Mouse (Mus musculus): ENCODE measurements around the gene Efhd1. TPM values are rescaled to one million over a fixed set of nuclear protein-coding genes. Genes with fewer than 3 reads are reported as not detected.

Gene Efhd1
- 1 to 10 TPM; 4.8 to 6.3 TPM for total RNA-seq (2021)
- long read RNA-seq, experiment 1, partial matches to known transcripts: 0 of 4 reads
- long read RNA-seq, experiment 1, other reads (novel, unspliced or antisense): 0 of 4 reads
- long read RNA-seq, experiment 2, transcript Efhd1-201 (4 exons, 1,854 nt): major isoform, 5 of 5 reads
- long read RNA-seq, experiment 2, partial matches to known transcripts: 0 of 5 reads
- long read RNA-seq, experiment 2, other reads (novel, unspliced or antisense): 0 of 5 reads

- peak in 1 of 2 experiments; percentile 28 for DNase-seq (ENCODE audit: low spot score in 2 of 2)
- intact Hi-C loops (cut with DNase I): no loop called here
These were observed at the start of gene Efhd1 for GRCm38 (mm10) chr1:87264134-87265006. TSS of gene Efhd1 (plus strand) at chr1:87264363.

- no peak for DNase-seq (ENCODE audit: low spot score in 2 of 2)
- intact Hi-C loops (cut with DNase I): no loop called here
These were observed 49.4 kb upstream of the Efhd1 start for GRCm38 (mm10) chr1:87214748-87215147.

GRCm38 (mm10) chr1:87217938-87218337 lies 46.2 kb upstream of the Efhd1 start:
- peak in 1 of 2 experiments; percentile 16 for DNase-seq (ENCODE audit: low spot score in 2 of 2)
- intact Hi-C loops (cut with DNase I): no loop called here

DNA sequence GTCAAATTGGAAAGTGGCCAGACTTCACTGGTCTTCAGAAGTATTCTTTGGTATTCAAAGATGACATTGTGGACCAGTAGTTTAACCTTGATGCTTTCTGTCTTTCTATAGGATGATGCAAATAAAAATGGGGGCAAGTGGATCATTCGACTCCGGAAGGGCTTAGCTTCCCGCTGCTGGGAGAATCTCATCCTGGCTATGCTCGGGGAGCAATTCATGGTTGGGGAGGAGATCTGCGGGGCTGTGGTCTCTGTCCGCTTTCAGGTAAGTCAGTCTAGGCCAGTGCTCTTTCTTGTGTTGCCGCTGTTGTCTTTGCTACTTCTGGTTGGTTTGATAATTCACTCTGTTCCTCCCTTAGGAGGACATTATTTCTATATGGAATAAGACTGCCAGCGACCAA lies 38.4 kb upstream of the Efhd1 start:
- DNase-seq (ENCODE audit: low spot score in 2 of 2): no peak
- intact Hi-C loops (cut with DNase I): loop anchor here (10.0 kb wide), 1 partner anchor 539 kb away; no protein-coding TSS in a partner anchor

DNA sequence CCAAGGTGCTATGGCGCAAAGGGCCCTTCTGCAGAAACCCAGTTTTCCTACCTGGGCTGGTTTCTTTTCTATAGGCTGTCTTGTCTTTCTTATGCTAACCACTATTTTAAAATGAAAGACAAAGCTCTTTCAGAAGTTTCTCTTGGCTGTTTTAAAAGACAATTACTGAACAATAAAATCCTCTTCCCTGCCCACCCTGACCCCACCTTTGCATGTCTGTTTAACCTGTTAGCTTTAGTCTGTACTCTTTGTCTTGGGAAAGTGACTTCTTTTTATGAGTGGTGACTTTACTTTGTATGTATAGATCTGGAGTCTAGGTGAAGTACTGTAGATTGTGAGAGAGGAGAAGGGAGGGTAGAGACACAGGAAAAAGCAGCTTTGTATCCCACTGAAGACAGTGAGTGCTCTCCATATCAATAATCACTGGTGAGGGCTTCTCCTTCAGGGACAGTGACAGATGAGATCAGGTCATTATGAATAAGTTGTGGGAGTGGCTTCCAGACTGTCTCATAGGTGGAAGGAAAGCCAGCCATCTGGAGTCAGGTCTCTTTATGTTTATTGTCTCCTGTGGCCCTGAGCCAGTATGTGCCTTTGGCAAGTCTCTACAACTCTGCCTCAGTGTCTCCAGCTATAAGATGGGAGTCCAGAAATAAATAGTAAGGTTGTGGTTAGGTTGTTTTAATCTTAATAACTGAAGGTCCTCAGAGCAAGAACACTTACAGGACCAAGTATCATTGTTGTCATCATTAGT lies 37.6 kb upstream of the Efhd1 start:
- intact Hi-C loops (cut with DNase I): loop anchor here (10.0 kb wide), 1 partner anchor 538 kb away; no protein-coding TSS in a partner anchor
- no peak for DNase-seq (ENCODE audit: low spot score in 2 of 2)

- intact Hi-C loops (cut with DNase I): loop anchor here (10.0 kb wide), 1 partner anchor 538 kb away; no protein-coding TSS in a partner anchor
- no peak for DNase-seq (ENCODE audit: low spot score in 2 of 2)
These were observed 37.0 kb upstream of the Efhd1 start for GRCm38 (mm10) chr1:87227160-87227550.

DNA sequence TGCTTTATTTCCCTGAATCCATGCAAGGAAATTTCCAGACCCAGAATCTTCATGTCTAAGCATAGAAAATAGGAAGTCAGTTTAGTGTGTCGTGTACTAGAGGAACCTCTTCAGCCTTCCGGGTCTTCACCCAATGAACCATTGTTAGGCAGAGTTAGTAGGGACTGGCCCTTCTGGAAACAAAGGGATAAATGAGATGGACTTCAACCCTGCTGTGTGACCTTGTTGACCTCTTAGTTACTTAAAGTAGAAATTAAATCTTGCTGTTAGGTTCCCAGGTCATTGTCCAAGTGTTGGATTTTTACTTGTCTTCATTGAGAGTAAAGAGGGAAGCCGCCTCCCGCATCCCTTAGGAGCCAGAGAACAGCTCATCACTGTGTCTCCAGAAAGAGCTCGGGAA lies 33.6 kb upstream of the Efhd1 start:
- intact Hi-C loops (cut with DNase I): no loop called here
- no peak for DNase-seq (ENCODE audit: low spot score in 2 of 2)

- no peak for DNase-seq (ENCODE audit: low spot score in 2 of 2)
- intact Hi-C loops (cut with DNase I): no loop called here
These were observed 32.0 kb upstream of the Efhd1 start for GRCm38 (mm10) chr1:87232197-87232596.

GRCm38 (mm10) chr1:87239056-87239455 lies 25.1 kb upstream of the Efhd1 start:
- intact Hi-C loops (cut with DNase I): no loop called here

GRCm38 (mm10) chr1:87243021-87243420 lies 21.1 kb upstream of the Efhd1 start:
- intact Hi-C loops (cut with DNase I): loop anchor here (10.0 kb wide), 1 partner anchor 172 kb away; no protein-coding TSS in a partner anchor
- no peak for DNase-seq (ENCODE audit: low spot score in 2 of 2)

More at GRCm38 (mm10) chr1:87239056-87239455, 25.1 kb upstream of the Efhd1 start:
- no peak for DNase-seq (ENCODE audit: low spot score in 2 of 2)

DNA sequence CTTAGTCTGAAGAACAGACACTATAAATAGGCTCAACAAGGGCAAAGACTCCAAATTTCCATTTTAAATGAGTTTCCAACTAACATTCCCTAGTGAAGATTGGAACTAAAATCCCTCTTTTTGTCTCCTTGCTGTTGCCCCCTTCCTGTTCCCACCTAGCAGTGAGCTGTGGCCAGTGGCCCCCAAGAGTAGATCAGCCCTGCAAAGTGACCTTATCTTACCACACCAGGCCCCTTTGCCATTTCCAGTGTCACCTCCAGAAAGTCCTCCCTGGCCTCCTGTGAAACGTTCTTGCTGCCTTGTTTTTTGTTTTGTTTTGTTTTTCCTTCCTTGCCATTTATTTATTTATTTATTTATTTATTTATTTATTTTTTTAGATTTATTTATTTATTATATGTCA lies 18.7 kb upstream of the Efhd1 start:
- no peak for DNase-seq (ENCODE audit: low spot score in 2 of 2)
- intact Hi-C loops (cut with DNase I): loop anchor here (5.0 to 10.0 kb wide), 2 partner anchors 47 to 169 kb away; no protein-coding TSS in a partner anchor

- peak; percentile 79 to 83 for DNase-seq (ENCODE audit: low spot score in 2 of 2)
- intact Hi-C loops (cut with DNase I): loop anchor here (5.0 to 10.0 kb wide), 2 partner anchors 46 to 169 kb away; no protein-coding TSS in a partner anchor
These were observed 18.0 kb upstream of the Efhd1 start for GRCm38 (mm10) chr1:87245929-87246815.

GRCm38 (mm10) chr1:87252040-87252609 lies 12.0 kb upstream of the Efhd1 start:
- intact Hi-C loops (cut with DNase I): no loop called here
- peak in 1 of 2 experiments; percentile 34 for DNase-seq (ENCODE audit: low spot score in 2 of 2)

- DNase-seq (ENCODE audit: low spot score in 2 of 2): no peak
- intact Hi-C loops (cut with DNase I): no loop called here
These were observed 9.0 kb upstream of the Efhd1 start for GRCm38 (mm10) chr1:87255173-87255572.

GRCm38 (mm10) chr1:87257691-87258090 lies 6.5 kb upstream of the Efhd1 start:
- no peak for DNase-seq (ENCODE audit: low spot score in 2 of 2)
- intact Hi-C loops (cut with DNase I): no loop called here

DNA sequence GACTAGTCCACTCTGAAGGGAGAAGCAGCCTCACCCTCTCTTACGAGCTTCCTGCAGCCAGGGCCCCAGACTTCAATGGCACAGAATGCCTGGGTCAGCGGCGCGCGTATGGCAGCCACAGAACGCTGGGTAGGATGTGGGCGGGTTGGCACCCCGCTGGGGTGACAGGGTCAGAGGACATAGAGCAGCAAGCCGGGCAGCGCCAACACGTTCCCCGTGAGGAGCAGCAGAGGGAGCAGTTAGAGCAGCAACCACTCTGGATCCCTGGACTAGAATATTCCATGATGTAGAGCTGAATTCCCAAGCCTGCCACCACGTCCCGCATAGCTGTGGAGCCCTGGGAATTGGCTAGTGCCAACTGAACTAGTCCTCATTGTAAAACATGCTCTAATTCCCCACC lies 5.7 kb upstream of the Efhd1 start:
- intact Hi-C loops (cut with DNase I): no loop called here
- peak in 1 of 2 experiments; percentile 20 for DNase-seq (ENCODE audit: low spot score in 2 of 2)

GRCm38 (mm10) chr1:87259316-87259715 lies 4.8 kb upstream of the Efhd1 start:
- intact Hi-C loops (cut with DNase I): no loop called here
- no peak for DNase-seq (ENCODE audit: low spot score in 2 of 2)

- intact Hi-C loops (cut with DNase I): no loop called here
- no peak for DNase-seq (ENCODE audit: low spot score in 2 of 2)
These were observed 906 bp upstream of the Efhd1 start for GRCm38 (mm10) chr1:87263257-87263656.
